Mouse (Mus musculus): ENCODE data around the gene Ly6g5c. TPM values are rescaled to one million over a fixed set of nuclear protein-coding genes. Genes with fewer than 3 reads are reported as not detected.

Gene Ly6g5c
- total RNA-seq, 2 experiments from 2014 or later, result not detected

DNA sequence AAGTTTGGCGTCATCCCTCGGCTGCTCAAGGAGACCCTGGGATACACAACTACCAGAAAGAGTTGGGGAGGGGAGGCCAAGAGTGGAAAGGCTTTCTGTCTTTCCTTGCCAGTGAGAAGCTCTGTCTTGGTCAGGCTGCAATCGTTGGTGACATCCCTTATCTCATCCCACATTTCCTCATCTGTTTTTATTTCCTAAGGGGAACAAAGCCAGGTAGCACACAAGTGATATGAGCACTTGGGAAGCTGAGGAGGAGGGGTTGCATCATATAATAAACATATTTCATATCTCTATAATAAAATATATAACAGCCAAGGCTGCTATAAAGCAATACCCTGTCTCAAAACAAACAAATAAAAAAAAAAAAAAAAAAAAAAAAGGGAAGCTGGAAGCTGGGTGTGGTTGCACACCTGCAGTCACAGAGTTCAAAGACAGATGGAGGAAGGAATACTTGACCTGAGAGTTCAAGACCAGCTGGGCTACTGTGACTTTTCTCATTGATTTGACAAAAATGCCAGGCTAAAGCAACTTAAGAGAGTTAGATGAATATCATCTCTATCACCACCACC is 24.1 kb upstream of the Ly6g5c start:
- TF ChIP-seq CTCF (IDR thresholded peaks at IDR 0.05), result no peak
- DNase-seq (ENCODE audit: extremely low spot score in 1 of 2, low spot score in 2 of 2), result no peak
- intact Hi-C loops (cut with DNase I), result no loop called here
- no peak overlapping the region for H3K27ac ChIP-seq
- no peak overlapping the region for H3K4me3 ChIP-seq

DNA sequence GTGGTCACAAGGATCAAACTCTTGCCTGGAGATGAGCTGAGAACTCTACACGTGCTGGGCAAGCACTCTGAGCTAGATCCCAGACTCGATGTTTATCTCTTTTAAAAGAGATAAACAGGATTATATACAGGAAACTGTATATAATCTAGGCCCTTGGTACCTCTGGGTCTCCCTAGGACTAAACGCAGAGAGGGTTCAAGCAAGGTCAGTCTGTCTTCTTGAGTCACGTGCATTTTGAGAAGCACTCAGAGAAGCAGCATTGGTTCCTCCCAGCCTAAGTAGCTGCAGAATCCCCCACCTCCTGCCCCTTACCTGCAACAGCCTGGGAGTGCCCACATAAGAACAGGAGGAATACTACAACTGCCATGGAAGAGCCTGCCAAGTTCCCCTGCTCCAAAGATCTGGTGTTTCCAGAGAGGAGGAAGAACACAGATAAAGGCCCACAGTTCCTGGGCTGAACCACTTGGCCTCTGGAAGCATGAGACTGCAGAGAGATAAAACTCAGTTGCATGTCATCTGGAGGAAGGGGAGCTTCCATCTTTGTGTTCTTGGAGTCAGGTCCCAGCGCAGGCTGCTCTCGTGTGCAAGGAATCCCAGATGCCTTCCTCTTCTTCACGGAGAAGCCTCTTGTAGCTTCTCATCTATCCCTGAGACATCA is 22.7 kb upstream of the Ly6g5c start, which contains the start of gene Ly6g6f:
Ly6g6f (minus strand) TSS at position 403 of the 658 bp plus-strand sequence.
- no peak for DNase-seq (ENCODE audit: extremely low spot score in 1 of 2, low spot score in 2 of 2)
- no peak for TF ChIP-seq CTCF (IDR thresholded peaks at IDR 0.05)
- Histone ChIP-seq H3K4me3 (no peak within 1 kb of the TSS), H3K27ac (no peak within 1 kb of the TSS)
- intact Hi-C loops (cut with DNase I), result no loop called here

DNA sequence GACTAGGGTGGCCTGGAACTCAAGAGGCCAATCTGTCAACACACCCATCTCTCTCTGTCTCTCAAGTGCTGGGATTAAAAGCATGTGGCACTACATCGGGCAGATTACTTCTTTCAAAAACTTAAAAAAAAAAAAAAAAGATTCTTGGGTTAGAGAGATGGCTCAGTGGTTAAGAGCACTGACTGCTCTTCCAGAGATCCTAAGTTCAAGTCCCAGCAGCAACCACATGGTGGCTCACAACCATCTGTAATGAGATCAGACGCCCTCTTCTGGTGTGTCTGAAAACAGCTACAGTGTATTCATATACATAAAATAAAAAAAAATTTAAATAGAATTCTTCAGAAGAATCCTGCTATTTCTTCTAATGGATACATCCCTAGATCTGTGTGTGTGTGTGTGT is 19.9 kb upstream of the Ly6g5c start:
- H3K4me3 ChIP-seq, result no peak overlapping the region
- H3K27ac ChIP-seq, result no peak overlapping the region
- DNase-seq (ENCODE audit: extremely low spot score in 1 of 2, low spot score in 2 of 2), result no peak
- intact Hi-C loops (cut with DNase I), result no loop called here
- TF ChIP-seq CTCF (IDR thresholded peaks at IDR 0.05), result peak; percentile 51

DNA sequence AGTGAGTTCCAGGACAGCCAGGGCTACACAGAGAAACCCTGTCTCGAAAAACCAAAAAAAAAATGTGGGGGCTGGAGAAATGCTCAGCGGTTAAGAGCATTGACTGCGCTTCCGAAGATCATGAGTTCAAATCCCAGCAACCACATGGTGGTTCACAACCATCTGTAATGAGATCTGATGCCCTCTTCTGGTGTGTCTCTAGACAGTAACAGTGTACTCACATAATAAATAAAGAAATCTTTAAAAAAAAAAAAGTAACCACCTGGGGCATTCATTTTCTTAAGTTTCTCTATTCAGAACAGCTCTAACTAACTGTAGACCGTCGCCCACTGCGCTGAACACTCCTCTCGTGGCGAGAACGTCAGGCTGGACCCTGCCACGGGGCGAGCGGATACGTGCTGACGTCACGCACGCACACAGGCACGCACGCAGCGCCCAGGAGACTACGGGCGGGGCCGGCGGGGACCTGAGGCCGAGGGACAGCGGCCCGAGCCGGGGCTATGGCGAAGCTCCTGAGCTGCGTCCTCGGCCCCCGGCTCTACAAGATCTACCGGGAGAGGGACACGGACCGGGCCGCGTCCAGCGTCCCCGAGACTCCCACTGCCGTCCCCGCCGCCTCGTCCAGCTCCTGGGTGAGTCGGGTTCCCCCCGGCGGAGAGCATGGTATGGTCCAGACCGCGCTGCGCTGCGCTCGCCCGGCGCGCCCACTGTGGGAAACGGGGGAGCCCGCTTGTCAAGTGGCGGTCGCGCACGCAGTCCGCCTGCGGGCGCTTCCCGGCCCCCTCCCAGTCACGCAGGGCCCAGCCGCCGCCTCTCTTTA is 19.0 kb upstream of the Ly6g5c start, which contains the start of gene Abhd16a:
Abhd16a (plus strand) TSS at position 439 of the 820 bp plus-strand sequence.
- peak; percentile 93 for DNase-seq (ENCODE audit: extremely low spot score in 1 of 2, low spot score in 2 of 2)
- intact Hi-C loops (cut with DNase I), result no loop called here
- peak; percentile 34 for TF ChIP-seq CTCF (IDR thresholded peaks at IDR 0.05)
- H3K4me3 ChIP-seq, result peak within 1 kb of the TSS; percentile 72
- peak within 1 kb of the TSS; percentile 99 for H3K27ac ChIP-seq

DNA sequence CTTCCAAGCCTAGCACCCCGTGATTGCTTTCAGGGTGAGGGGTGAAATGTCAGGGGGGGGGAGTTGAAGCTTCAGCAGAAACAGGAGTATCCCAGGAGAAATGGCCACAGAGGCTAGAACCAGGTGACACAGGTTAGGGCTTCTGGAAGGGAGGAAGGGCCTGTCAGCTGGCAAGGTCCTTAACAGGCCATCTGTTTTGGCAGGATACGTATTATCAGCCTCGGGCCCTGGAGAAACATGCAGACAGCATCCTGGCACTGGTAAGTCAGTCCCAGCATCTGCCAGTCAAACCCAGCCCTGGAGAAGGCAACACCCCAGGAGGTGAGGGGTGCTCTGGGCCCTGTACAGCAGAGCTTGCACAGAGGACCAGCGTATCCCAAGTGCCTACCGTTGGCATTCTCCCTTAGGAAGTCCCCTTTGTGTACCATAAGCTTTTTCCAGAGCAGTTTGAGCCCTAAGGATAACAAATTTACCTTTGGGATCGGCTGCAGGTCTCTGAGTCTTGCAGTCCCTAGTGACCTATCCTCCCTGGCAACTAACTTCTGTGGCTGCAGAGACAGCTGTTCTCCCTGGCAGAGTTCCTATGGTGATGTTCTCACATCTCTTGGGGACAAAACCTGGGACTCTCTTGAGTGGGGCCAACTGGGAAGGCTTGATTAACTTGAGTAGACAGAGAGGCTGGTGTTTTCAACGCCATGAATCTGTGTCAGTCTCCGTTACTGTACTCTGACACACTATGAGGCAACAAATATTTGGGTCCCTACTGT is 17.7 kb upstream of the Ly6g5c start:
- Histone ChIP-seq H3K27ac (peak overlapping the region; percentile 99; the same call in 1 of the 2 replicates), H3K4me3 (peak overlapping the region; percentile 72)
- TF ChIP-seq CTCF (IDR thresholded peaks at IDR 0.05), result no peak
- no peak for DNase-seq (ENCODE audit: extremely low spot score in 1 of 2, low spot score in 2 of 2)
- intact Hi-C loops (cut with DNase I), result no loop called here

DNA sequence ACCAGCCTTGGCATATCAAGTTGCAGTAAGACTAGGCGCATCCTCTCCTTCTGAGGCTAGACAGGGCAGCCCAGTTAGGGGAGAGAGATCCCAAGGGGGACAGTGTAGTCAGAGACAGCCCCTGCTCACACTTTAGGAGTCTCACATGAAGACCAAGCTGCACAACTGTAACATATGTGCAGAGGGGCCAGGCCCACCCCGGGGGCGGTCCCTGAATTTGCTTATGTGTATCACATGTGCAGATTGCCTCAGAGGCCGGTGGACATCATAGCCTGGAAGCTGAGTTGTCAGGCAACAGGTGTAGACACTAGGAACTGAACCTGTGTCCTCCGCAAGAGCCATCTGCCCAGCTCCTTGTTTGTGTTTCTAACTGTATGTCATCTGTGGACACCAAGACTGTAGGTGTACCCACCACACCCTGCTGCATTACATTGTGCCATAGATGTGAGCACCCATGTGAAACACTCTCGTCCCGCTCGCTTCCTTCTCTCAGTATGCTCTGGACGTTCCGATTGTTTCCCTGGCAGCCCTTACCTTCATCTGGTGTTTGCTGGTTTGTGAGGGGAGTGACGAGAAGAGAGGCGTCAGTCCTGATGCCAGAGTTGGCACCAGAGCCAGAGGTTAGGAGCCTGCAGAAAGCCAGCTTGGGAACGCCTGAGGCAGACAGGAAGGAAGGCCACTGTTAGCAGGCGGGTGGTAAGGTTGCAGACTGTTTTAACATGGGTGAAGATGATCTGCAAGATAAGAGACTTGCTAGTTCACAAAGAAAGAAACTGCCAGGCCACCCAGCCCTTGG is 15.5 kb upstream of the Ly6g5c start:
- TF ChIP-seq CTCF (IDR thresholded peaks at IDR 0.05), result no peak
- no peak for DNase-seq (ENCODE audit: extremely low spot score in 1 of 2, low spot score in 2 of 2)
- Histone ChIP-seq H3K27ac (no peak overlapping the region), H3K4me3 (no peak overlapping the region)
- intact Hi-C loops (cut with DNase I), result no loop called here

DNA sequence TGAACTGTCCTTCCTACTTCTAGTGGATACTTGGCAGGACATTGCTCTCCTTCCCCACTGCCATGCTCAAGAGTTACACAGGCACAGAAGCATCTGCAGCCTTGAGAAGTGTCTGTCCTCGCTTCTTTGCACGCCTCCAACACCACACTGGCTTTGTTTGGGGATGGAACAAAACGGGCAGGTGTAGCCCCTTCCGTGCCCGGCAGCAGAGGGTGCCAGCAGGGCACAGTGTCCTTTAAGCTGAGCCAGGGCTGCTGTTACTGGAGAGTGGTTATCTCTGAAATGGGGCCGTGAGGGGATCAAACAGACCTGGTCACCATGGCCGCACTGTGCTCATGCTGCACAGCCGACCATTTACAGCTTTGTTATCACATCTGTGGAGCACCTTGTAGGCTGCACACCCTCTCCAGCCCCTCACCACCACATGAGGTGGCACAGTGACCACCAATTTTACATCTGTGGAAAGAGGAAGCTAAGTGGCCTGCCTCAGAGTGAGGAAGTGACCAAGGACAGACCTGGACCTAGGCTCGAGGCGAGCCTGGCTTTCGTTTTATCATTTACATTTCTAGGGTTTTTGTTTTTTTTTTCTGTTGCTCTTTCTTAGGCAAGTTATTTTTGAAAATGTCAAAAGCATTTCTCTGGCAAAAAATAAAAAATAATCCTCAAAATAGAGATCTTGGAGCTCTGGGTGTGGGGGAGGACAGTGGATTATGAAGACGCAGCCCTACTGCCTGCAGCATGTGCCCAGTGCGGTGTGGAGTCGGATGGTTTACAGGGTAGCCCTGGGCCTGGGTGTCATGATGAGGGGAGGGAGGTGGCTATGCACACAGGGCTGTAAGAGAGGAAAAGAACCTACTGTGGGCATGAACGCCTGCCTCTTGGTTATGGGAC is 13.4 kb upstream of the Ly6g5c start:
- intact Hi-C loops (cut with DNase I), result no loop called here
- Histone ChIP-seq H3K4me3 (no peak overlapping the region), H3K27ac (peak overlapping the region; percentile 44; the same call in 1 of the 2 replicates)
- no peak for TF ChIP-seq CTCF (IDR thresholded peaks at IDR 0.05)
- DNase-seq (ENCODE audit: extremely low spot score in 1 of 2, low spot score in 2 of 2), result no peak

DNA sequence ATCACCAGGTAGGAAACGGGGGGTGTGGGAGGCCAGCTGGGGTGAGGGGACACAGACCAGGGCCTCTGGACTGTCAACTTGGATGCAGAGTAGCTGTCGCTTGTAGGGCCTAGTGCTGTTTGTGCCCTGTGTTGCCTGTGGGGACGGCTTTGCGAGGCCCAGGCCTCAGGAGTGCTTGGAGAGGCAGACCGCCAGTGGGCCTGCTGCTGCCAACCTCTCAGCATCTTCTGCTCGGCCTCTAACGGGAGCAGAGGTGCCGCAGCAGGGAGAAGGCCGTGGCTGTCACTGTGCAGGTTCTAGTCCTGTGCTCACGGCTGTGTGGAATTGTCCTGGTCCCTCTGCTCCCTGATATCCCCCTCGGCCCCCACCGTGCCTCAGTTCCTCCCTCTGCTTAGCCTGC is 11.5 kb upstream of the Ly6g5c start:
- intact Hi-C loops (cut with DNase I), result no loop called here
- H3K27ac ChIP-seq, result peak overlapping the region; percentile 59; the same call in 1 of the 2 replicates

DNA sequence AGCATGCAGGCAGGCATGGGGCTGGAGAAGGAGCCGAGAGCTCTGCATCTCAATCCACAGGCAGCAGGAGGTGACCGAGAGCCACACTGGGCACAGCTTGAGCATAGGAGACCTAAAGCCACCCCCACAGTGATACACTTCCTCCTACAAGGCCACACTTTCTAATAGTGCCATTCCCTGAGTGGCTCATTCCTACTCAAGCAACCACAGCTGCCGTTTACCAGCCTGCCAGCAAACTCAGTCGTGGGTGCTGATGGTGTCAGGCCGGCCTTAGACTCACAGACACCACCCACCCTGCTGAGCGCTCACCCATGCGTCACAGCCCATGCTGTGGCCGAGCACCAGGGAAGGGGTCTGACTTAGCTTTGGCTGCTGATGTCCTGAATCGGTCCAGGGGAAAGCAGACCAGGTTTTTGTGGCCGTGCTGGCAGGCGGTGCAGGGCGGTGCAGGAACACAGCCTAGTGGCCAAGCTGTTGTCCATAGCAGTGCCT is 10.9 kb upstream of the Ly6g5c start:
- intact Hi-C loops (cut with DNase I), result no loop called here
- Histone ChIP-seq H3K27ac (peak overlapping the region; percentile 59; the same call in 1 of the 2 replicates), H3K4me3 (no peak overlapping the region)
- peak; percentile 44 to 59 for DNase-seq (ENCODE audit: extremely low spot score in 1 of 2, low spot score in 2 of 2)
- TF ChIP-seq CTCF (IDR thresholded peaks at IDR 0.05), result peak; percentile 47

More for the DNA sequence above, 11.5 kb upstream of the Ly6g5c start:
- no peak for TF ChIP-seq CTCF (IDR thresholded peaks at IDR 0.05)
- H3K4me3 ChIP-seq, result no peak overlapping the region
- DNase-seq (ENCODE audit: extremely low spot score in 1 of 2, low spot score in 2 of 2), result no peak

All from left cerebral cortex, adult 2 months (tissue).